Mouse (Mus musculus): Measurements from ENCODE around the gene Cldn7. TPM values are rescaled to one million over a fixed set of nuclear protein-coding genes. Genes with fewer than 3 reads are reported as not detected.
A peak's percentile ranks its signal among the peaks of the same experiment; 100 is the strongest.
"Not testable (repeated sequence)": the region's sequence is repeated elsewhere in the genome, so short reads cannot be mapped to it uniquely, and the experiment has no call there.

Cldn7 gene
- polyA plus RNA-seq, 1 experiment from 2014 or later = 0.38 TPM

DNA sequence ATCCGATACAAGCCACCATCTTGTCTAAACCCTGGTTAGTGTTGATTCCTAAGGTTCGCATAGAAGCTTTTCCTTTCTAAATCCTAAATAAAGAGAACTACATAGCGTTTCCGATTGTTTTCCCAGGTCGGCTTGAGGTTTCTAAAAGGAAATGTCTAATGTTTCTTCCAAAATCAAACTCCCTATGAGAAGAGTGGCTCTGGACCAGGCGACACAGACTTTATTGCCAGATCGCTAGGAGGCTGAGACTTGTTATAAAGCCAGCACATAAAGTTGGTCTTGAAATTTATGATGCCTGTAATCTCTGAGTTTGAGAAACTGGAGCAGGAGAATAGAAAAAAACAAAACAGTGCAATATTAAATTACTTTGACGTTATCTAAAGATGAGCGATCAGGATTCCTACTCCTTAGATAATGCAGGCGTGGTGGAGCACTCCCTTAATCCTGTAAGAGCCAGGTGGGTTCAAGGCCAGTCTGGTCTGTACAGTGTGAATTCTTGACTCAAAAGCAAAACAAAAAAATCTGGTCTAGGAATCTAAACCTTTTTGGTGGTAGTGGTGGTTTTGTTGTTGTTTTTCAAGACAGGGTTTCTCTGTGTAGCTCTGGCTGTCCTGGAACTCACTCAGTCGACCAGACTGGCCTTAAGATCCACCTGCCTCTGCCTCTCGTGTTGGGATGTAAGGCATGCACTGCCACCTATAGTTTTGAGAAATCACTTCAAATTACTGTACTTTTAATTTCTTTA, 42.4 kb upstream of the Cldn7 start:
- Histone ChIP-seq H3K9me3 (no peaks in the 10 kb centered on the region), H3K27ac (peak overlapping the region; percentile 95), H3K27me3 (no peaks in the 10 kb centered on the region), H3K4me1 (replicated peaks) (peaks cover 28% of the 10 kb centered on the region), H3K4me3 (peak overlapping the region; percentile 49), H3K36me3 (peaks cover 18% of the 10 kb centered on the region), H3K9ac (peak overlapping the region; percentile 70), H3K4me2 (peak overlapping the region; percentile 66)
- ATAC-seq (ENCODE audit: low FRiP score) = no peak
- 6% methylated on average over 12 of the region's 12 CpGs for WGBS

DNA sequence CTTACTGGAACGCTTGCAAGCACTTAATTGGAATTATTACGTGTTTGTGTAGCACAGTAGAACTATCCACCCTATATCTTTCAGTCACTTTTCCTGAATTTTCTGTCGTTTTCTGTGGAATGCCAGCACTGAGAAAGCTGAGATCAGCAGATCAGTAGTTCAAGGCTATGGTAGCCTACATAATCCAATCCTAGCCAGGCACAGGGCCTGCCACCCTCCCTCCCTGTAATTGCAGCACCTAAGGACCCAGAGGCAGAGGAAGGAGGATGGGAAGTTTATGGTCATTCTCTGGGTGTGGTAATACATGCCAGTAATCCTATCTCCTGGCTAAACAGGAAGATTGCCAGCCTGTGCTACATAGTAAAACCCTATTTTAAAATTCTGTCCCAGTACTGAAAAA, 41.8 kb upstream of the Cldn7 start:
- H3K9ac ChIP-seq = peak overlapping the region; percentile 51; the same call in 1 of the 2 replicates
- H3K4me1 ChIP-seq (replicated peaks) = peaks cover 28% of the 10 kb centered on the region
- no peaks in the 10 kb centered on the region for H3K27me3 ChIP-seq
- WGBS = 68% methylated on average over 3 of the region's 3 CpGs
- no peak for ATAC-seq (ENCODE audit: low FRiP score)
- H3K4me3 ChIP-seq = no peak overlapping the region
- H3K4me2 ChIP-seq = no peak overlapping the region
- H3K9me3 ChIP-seq = no peaks in the 10 kb centered on the region
- H3K36me3 ChIP-seq = peaks cover 12% of the 10 kb centered on the region
- no peak overlapping the region; the same call in 1 of the 2 replicates for H3K27ac ChIP-seq

DNA sequence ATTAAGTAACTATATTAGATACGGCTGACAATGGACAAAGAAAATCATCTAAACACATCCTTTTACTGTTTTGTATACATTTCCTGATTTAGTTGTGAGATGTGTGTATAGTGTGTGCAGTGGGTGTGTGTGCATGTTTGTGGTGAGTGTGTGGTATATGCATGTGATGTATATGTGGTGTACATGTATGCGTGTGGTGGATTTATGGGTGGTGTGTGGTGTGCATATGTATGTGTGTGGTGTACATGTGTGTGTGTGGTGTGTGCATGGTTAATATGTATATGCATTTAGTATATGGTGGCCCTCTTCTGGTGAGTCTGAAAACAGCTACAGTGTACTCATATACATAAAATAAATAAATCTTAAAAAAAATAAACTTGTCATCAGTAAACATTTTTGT, 37.1 kb upstream of the Cldn7 start:
- no peak overlapping the region for H3K27ac ChIP-seq
- 96% methylated on average over 2 of the region's 2 CpGs for WGBS
- peaks cover 3% of the 10 kb centered on the region for H3K4me1 ChIP-seq (replicated peaks)
- no peaks in the 10 kb centered on the region for H3K36me3 ChIP-seq
- ATAC-seq (ENCODE audit: low FRiP score) = no peak
- no peaks in the 10 kb centered on the region for H3K9me3 ChIP-seq
- no peak overlapping the region for H3K9ac ChIP-seq
- H3K4me3 ChIP-seq = no peak overlapping the region
- H3K27me3 ChIP-seq = 0 out of 2 replicates have a peak, but pooled peaks cover 10% of the 10 kb centered on the region
- no peak overlapping the region for H3K4me2 ChIP-seq

DNA sequence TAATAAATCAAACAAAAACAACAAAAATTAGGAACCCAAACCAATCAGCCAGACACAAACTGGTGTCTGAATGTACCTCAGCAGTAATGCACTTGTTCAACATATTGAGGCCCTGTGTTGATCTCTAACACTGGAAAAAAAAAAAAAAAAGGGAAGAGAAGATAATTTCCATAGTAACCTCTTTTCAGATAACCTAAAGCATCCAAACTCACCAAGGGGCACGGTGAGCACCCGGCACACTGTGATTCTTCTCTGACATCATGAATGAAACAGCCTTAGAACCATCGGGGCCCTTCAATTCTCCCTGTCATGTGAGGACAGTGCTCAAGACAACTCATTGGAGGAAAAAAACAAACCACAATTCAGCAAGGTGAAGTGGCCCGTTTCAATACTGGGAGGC, 34.9 kb upstream of the Cldn7 start:
- Histone ChIP-seq H3K36me3 (no peaks in the 10 kb centered on the region), H3K4me2 (no peak overlapping the region), H3K4me3 (no peak overlapping the region), H3K27ac (no peak overlapping the region), H3K9me3 (no peaks in the 10 kb centered on the region), H3K27me3 (peaks cover 15% of the 10 kb centered on the region; the same call in 1 of the 2 replicates), H3K4me1 (replicated peaks) (peaks cover 5% of the 10 kb centered on the region), H3K9ac (no peak overlapping the region)
- ATAC-seq (ENCODE audit: low FRiP score) = no peak
- WGBS = 85% methylated on average over 4 of the region's 4 CpGs

DNA sequence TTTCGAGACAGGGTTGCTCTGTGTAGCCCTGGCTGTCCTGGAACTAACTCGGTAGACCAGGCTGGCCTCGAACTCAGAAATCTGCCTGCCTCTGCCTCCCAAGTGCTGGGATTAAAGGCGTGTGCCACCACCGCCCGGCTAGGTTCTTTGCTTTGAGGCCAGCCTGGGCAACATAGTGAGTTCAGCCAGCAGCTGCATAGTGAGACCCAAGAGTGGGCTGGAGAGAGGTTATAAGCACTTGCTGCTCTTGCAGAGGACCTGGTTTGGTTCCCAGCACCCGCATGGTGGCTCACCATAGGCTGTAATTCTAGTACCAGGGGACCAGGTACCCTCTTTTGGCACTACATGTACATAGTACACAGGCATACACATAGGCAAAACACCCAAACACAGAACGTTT, 34.4 kb upstream of the Cldn7 start:
- 90% methylated on average over 8 of the region's 8 CpGs for WGBS
- not testable (repeated sequence) for H3K36me3 ChIP-seq; H3K9me3 ChIP-seq; H3K4me2 ChIP-seq; H3K4me1 ChIP-seq (replicated peaks); H3K4me3 ChIP-seq; H3K27ac ChIP-seq; ATAC-seq (ENCODE audit: low FRiP score); H3K9ac ChIP-seq
- peaks cover 19% of the 10 kb centered on the region for H3K27me3 ChIP-seq

DNA sequence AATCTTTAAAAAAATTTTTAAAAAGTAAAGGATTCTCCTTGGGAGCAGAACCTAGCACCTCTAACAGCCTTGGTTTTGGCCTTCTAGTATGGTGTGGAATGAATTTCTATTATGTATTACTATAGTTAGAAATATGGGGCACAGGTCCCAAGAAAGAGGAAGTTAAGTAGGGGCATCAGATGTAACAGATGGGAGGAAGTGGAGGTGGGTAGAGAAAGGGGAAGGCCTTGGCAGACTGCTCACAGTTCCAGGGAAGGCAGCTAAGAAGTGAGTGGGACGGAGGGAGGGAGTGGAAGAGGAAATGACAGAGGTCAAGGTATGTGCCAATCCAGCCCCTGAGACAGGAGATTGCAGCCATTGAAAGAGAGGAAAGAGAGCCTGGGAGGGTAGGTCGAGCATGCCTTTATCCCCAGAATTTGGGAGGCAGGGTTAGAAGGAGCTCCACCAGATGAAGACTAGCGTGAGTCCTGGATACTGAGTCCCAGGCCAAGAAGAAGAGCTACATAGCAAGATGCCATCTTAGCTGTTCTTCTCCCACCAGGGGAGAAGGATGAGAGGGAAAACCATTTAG, 33.5 kb upstream of the Cldn7 start:
- Histone ChIP-seq H3K9me3 (no peaks in the 10 kb centered on the region), H3K4me2 (no peak overlapping the region), H3K27me3 (peaks cover 24% of the 10 kb centered on the region), H3K27ac (no peak overlapping the region), H3K36me3 (no peaks in the 10 kb centered on the region), H3K9ac (no peak overlapping the region), H3K4me3 (no peak overlapping the region), H3K4me1 (replicated peaks) (peaks cover 10% of the 10 kb centered on the region)
- WGBS = 77% methylated on average over 3 of the region's 3 CpGs
- no peak for ATAC-seq (ENCODE audit: low FRiP score)

DNA sequence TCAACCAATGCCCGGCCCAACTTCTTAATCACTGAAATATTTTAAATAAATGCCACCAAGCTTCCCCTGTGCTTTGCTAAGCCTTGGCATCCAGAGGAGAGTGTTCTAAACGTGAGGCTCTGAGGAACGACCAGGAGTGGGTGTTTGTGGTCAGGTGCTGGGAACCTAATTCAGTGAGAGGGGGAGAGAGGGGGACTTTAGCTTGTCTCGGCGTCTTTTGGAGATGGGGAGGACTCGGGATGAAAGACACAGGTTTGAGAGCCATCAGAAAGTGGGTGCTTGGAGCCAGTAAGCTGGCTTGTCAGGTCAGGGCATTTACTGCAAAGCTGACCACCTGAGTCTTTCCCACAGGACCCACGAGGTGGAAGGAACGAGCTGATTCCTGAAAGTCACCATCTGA, 32.8 kb upstream of the Cldn7 start:
- ATAC-seq (ENCODE audit: low FRiP score) = no peak
- H3K36me3 ChIP-seq = no peaks in the 10 kb centered on the region
- 73% methylated on average over 8 of the region's 8 CpGs for WGBS
- no peak overlapping the region for H3K9ac ChIP-seq
- H3K27me3 ChIP-seq = peaks cover 31% of the 10 kb centered on the region
- H3K9me3 ChIP-seq = no peaks in the 10 kb centered on the region
- H3K4me1 ChIP-seq (replicated peaks) = peaks cover 18% of the 10 kb centered on the region
- H3K4me3 ChIP-seq = no peak overlapping the region
- H3K4me2 ChIP-seq = no peak overlapping the region
- H3K27ac ChIP-seq = no peak overlapping the region

DNA sequence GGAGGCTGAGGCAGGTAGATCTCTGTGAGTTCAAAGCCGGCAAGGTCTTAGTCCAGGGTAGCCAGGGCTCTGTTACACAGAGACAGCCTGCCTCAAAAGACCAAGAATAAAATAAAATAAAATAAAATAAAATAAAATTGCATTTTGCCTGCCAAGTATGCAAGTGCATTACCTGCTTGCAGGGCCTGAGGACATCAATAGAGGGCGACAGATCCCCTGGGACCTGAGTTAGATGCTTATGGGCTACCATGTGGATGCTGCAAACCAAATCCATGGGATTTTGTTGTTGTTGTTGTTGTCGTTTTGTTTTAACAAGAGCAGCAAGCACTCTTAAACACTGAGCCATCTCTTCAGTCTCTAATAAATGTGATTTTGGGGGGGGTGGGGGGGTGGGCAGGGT, 32.3 kb upstream of the Cldn7 start:
- Histone ChIP-seq H3K4me2 (no peak overlapping the region), H3K9me3 (no peaks in the 10 kb centered on the region), H3K27ac (no peak overlapping the region), H3K36me3 (no peaks in the 10 kb centered on the region), H3K9ac (no peak overlapping the region), H3K27me3 (peaks cover 36% of the 10 kb centered on the region), H3K4me1 (replicated peaks) (peaks cover 21% of the 10 kb centered on the region), H3K4me3 (no peak overlapping the region)
- no peak for ATAC-seq (ENCODE audit: low FRiP score)
- WGBS = 38% methylated on average over 3 of the region's 3 CpGs

DNA sequence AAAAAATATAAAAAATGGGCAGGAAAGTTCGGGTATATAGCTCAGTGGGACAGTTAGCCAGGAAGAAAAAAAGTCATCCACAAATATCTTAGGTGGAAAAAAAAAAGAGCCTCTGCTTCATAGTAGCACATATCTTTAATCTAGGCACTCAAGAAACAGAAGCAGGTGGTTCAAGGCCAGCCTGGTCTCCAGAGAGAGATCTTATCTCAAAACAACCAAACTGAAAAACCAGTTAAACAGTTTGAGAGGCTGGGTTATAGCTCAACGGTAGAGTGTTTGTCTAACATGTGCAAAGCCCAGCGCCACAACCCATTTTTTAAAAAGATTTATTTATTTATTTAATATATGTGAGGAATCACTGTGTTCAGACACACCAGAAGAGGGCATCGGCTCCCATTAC, 31.5 kb upstream of the Cldn7 start:
- H3K9ac ChIP-seq = no peak overlapping the region
- H3K27me3 ChIP-seq = peaks cover 44% of the 10 kb centered on the region
- no peak overlapping the region for H3K4me3 ChIP-seq
- H3K4me2 ChIP-seq = no peak overlapping the region
- ATAC-seq (ENCODE audit: low FRiP score) = no peak
- peaks cover 21% of the 10 kb centered on the region for H3K4me1 ChIP-seq (replicated peaks)
- no peaks in the 10 kb centered on the region for H3K9me3 ChIP-seq
- no peak overlapping the region for H3K27ac ChIP-seq
- H3K36me3 ChIP-seq = no peaks in the 10 kb centered on the region
- WGBS = 84% methylated on average over 4 of the region's 4 CpGs

DNA sequence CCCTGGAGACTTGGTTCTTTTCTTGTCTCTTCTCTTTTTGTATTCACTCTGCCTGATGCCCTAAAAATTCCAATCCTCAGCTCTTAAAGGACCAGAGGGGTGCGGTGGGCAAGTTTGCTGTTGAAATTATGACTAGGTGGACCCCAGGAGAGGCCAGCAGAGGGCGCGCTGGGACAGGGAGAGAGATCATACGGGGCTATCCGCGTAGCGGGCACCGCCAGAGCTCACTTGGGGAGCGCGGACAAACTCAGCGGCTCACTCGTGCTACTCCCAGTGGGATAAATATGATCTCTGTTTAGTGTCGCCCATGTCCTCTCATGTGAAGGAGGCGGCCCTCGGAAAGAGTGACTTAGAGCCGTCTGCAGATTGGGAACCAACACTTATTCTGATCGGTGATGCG, 30.4 kb upstream of the Cldn7 start:
- Histone ChIP-seq H3K27me3 (peaks cover 52% of the 10 kb centered on the region), H3K4me2 (peak overlapping the region; percentile 42), H3K27ac (no peak overlapping the region), H3K9ac (no peak overlapping the region), H3K36me3 (no peaks in the 10 kb centered on the region), H3K4me3 (peak overlapping the region; percentile 19), H3K4me1 (replicated peaks) (peaks cover 21% of the 10 kb centered on the region), H3K9me3 (no peaks in the 10 kb centered on the region)
- no peak for ATAC-seq (ENCODE audit: low FRiP score)
- WGBS = 2% methylated on average over 18 of the region's 18 CpGs

DNA sequence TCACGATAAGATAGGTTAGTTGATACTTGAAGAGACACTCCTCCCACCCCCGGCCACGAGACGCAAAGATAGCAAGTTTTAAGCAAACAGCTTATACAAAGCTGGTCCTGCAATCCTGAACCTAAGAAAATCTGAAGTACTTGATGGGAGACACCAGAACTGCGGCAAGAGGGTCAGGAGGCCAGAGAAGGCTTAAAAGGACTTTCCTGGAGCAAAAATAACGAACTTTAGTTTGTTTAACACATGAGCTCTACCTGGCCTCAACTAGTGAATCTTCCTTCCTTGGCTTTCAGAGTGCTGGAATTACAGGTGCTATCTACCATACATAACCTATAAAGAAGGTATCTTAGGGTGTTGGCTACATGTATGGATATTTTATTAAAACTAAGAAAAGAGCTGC, 29.9 kb upstream of the Cldn7 start:
- Histone ChIP-seq H3K9ac (no peak overlapping the region), H3K27me3 (peaks cover 57% of the 10 kb centered on the region), H3K9me3 (no peaks in the 10 kb centered on the region), H3K27ac (no peak overlapping the region), H3K4me2 (peak overlapping the region; percentile 42; the same call in 1 of the 2 replicates), H3K4me1 (replicated peaks) (peaks cover 21% of the 10 kb centered on the region), H3K36me3 (no peaks in the 10 kb centered on the region), H3K4me3 (peak overlapping the region; percentile 19)
- WGBS = 26% methylated on average over 6 of the region's 6 CpGs
- no peak for ATAC-seq (ENCODE audit: low FRiP score)

DNA sequence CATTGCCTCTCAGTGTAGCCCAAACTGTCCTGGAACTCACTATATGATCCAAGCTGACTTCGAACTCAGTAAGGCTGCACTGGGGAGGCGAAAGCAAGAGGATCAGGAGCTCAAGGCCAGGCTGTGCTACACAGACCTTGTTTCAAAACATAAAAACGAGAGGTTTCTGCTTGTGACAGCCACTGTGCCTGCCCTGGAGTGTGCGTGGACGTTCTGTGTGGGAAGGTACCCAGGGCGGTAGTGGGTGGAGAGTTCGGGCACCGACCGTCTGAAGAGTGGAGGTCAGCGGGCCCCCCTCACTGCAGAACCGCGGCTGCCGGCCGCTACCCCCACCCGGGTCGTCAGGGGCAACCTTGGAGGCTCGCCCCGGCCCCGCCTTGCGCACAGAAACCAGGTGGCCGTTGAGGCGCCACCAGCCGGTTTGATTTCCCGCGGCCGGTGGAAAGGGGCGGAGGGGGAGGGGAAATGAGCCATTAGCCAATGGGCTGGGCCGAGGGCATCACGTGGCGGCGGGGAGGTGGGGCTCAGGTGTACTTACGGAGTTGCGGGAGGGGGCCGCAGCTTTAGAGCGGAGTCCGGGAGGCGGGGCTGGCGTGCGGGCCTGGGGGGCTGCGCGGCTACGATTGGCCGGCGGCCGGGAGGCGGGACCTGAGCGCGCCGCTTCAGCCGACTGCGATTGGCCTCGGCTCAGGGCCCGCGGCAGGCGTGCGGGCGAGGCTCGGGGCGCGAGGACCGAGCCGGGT, 29.3 kb upstream of the Cldn7 start, which contains the start of gene Ybx2:
Gene Ybx2, plus strand, starts transcription at position 660 of the 743 bp plus-strand sequence.
- Histone ChIP-seq H3K27me3 (peaks cover 63% of the 10 kb centered on the region), H3K27ac (no peak within 1 kb of the TSS), H3K9ac (peak within 1 kb of the TSS; percentile 75), H3K9me3 (no peaks in the 10 kb centered on the region), H3K4me3 (peak within 1 kb of the TSS; percentile 61), H3K4me2 (peak within 1 kb of the TSS; percentile 99), H3K36me3 (no peaks in the 10 kb centered on the region), H3K4me1 (replicated peaks) (peaks cover 21% of the 10 kb centered on the region)
- WGBS = 1% methylated on average over 42 of the region's 62 CpGs
- peak; percentile 93 for ATAC-seq (ENCODE audit: low FRiP score)

Measured in hindbrain, embryonic 13.5 days (tissue).